Mouse (Mus musculus): ENCODE results near the gene Gnb5.

GRCm38 (mm10) chr9:75287636-75288035 lies 18.5 kb upstream of the Gnb5 start:
- no peak for TF ChIP-seq CTCF (IDR thresholded peaks at IDR 0.05; ENCODE audit: low read depth)
- no peak for TF ChIP-seq EP300 (IDR thresholded peaks at IDR 0.05; ENCODE audit: low read depth)

All from heart, postnatal 0 days (tissue).